Mouse (Mus musculus) lung, embryonic 14.5 days (tissue): ENCODE data around the gene Atxn2. TPM values are rescaled to one million over a fixed set of nuclear protein-coding genes. Genes with fewer than 3 reads are reported as not detected.

Experiments
- ATAC-seq: fragments of 200-750 bp; cut with Nextera tagmentation; 2 replicates; pipeline ENCODE4 v1.8.0; 2017; ENCODE audit warnings: mild to moderate bottlenecking, moderate TSS enrichment, moderate library complexity; ENCODE audit not compliant: insufficient read depth
- DNase-seq: peaks from one replicate; pipeline ENCODE4 v3.0.0-alpha.2; 2015
- H3K27ac ChIP-seq: fragments of 300-500 bp; sonication (generic); 2 replicates; pipeline ENCODE4 v1.5.1; 2014; ENCODE audit warnings: low read depth, mild to moderate bottlenecking, moderate library complexity
- H3K27me3 ChIP-seq: fragments of 300-500 bp; sonication (generic); 2 replicates; pipeline ENCODE4 v1.6.1; 2014; ENCODE audit warnings: low read length, control low read depth; ENCODE audit not compliant: insufficient read depth
- H3K36me3 ChIP-seq: fragments of 300-500 bp; sonication (generic); 2 replicates; pipeline ENCODE4 v1.6.1; 2014; ENCODE audit warnings: control low read depth; ENCODE audit not compliant: insufficient read depth
- H3K4me1 ChIP-seq: fragments of 300-500 bp; sonication (generic); 2 replicates; pipeline ENCODE4 v1.6.1; 2014; ENCODE audit warnings: antibody characterized with exemption, control low read depth; ENCODE audit not compliant: insufficient read depth
- H3K4me2 ChIP-seq: fragments of 300-500 bp; sonication (generic); 2 replicates; pipeline ENCODE4 v1.6.1; 2014; ENCODE audit warnings: mild to moderate bottlenecking
- H3K4me3 ChIP-seq: fragments of 300-500 bp; sonication (generic); 2 replicates; pipeline ENCODE4 v1.5.1; 2014; ENCODE audit warnings: low read depth, low read length
- H3K9ac ChIP-seq: fragments of 300-500 bp; sonication (generic); 2 replicates; pipeline ENCODE4 v1.6.1; 2014
- H3K9me3 ChIP-seq: fragments of 300-500 bp; sonication (generic); 2 replicates; pipeline ENCODE4 v1.6.1; 2016; ENCODE audit warnings: low read depth, low read length, control low read depth
- CTCF ChIP-seq: IDR thresholded peaks from 2 replicates; pipeline ENCODE4 v1.5.1; 2016; ENCODE audit warnings: antibody characterized with exemption, low read depth
- WGBS: fragments of 180-500 bp; shearing (Covaris S2); extraction: QIAGEN DNeasy Blood & Tissue Kit; methylation state at CpG from one replicate; pipeline ENCODE4 v1.1.7; 2014; 5-methylcytosine and 5-hydroxymethylcytosine counted together
- polyA plus RNA-seq: library from polyadenylated mRNA; unstranded; fragments of >200 nt; fragmentation: Nextera tagmentation; extraction: Ambion mirVana; gene quantifications from 2 replicates; pipeline ENCODE4 v1.2.1, GENCODE M21; 2014

The Atxn2 gene
- 79.2 and 83.9 TPM in 2 replicates for polyA plus RNA-seq

- Histone ChIP-seq H3K27ac (peak within 1 kb of the TSS; percentile 94), H3K9ac (peak within 1 kb of the TSS; percentile 96), H3K36me3 (no peaks in the 10 kb centered on the region), H3K27me3 (no peaks in the 10 kb centered on the region), H3K4me2 (peak within 1 kb of the TSS; percentile 68), H3K4me1 (peaks cover 10% of the 10 kb centered on the region), H3K9me3 (no peaks in the 10 kb centered on the region), H3K4me3 (peak within 1 kb of the TSS; percentile 97)
- peak; percentile 89 for DNase-seq
- no peak for TF ChIP-seq CTCF
- 1% methylated on average over 67 of the region's 103 CpGs for WGBS
- peak; percentile 88 for ATAC-seq
Measured at GRCm38 (mm10) chr5:121711174-121711927, at the start of gene Atxn2. Atxn2 (plus strand) TSS chr5:121711337.

GRCm38 (mm10) chr5:121661494-121661893, 49.6 kb upstream of the Atxn2 start:
- H3K27ac ChIP-seq: no peak overlapping the region
- no peak for ATAC-seq
- TF ChIP-seq CTCF: no peak
- 0 out of 2 replicates have a peak, but pooled peaks cover 7% of the 10 kb centered on the region for H3K4me1 ChIP-seq
- peak overlapping the region; percentile 90 for H3K4me2 ChIP-seq
- H3K9ac ChIP-seq: peak overlapping the region; percentile 94
- H3K27me3 ChIP-seq: no peaks in the 10 kb centered on the region
- no peaks in the 10 kb centered on the region for H3K9me3 ChIP-seq
- H3K36me3 ChIP-seq: peaks cover 38% of the 10 kb centered on the region
- WGBS: 83% methylated on average over 5 of the region's 5 CpGs
- DNase-seq: no peak
- peak overlapping the region; percentile 96 for H3K4me3 ChIP-seq

GRCm38 (mm10) chr5:121663456-121663855, 47.7 kb upstream of the Atxn2 start:
- ATAC-seq: no peak
- Histone ChIP-seq H3K27me3 (no peaks in the 10 kb centered on the region), H3K4me1 (0 out of 2 replicates have a peak, but pooled peaks cover 7% of the 10 kb centered on the region), H3K4me2 (no peak overlapping the region), H3K9ac (no peak overlapping the region), H3K36me3 (peaks cover 50% of the 10 kb centered on the region), H3K4me3 (no peak overlapping the region), H3K27ac (no peak overlapping the region), H3K9me3 (no peaks in the 10 kb centered on the region)
- no peak for DNase-seq
- TF ChIP-seq CTCF: no peak
- 78% methylated on average over 8 of the region's 8 CpGs for WGBS

GRCm38 (mm10) chr5:121664078-121664477, 47.1 kb upstream of the Atxn2 start:
- H3K27ac ChIP-seq: no peak overlapping the region
- H3K4me3 ChIP-seq: no peak overlapping the region
- no peak overlapping the region for H3K9ac ChIP-seq
- ATAC-seq: no peak
- H3K27me3 ChIP-seq: no peaks in the 10 kb centered on the region
- H3K4me2 ChIP-seq: no peak overlapping the region
- DNase-seq: no peak
- 0 out of 2 replicates have a peak, but pooled peaks cover 7% of the 10 kb centered on the region for H3K4me1 ChIP-seq
- H3K9me3 ChIP-seq: no peaks in the 10 kb centered on the region
- peaks cover 50% of the 10 kb centered on the region for H3K36me3 ChIP-seq
- WGBS: 86% methylated on average over 6 of the region's 6 CpGs
- TF ChIP-seq CTCF: no peak

GRCm38 (mm10) chr5:121664971-121665370, 46.2 kb upstream of the Atxn2 start:
- Histone ChIP-seq H3K4me1 (0 out of 2 replicates have a peak, but pooled peaks cover 4% of the 10 kb centered on the region), H3K4me2 (no peak overlapping the region), H3K9me3 (no peaks in the 10 kb centered on the region), H3K9ac (no peak overlapping the region), H3K36me3 (peaks cover 51% of the 10 kb centered on the region), H3K27me3 (no peaks in the 10 kb centered on the region), H3K4me3 (no peak overlapping the region), H3K27ac (no peak overlapping the region)
- WGBS: 94% methylated on average over 9 of the region's 9 CpGs
- ATAC-seq (no peak), DNase-seq (no peak)
- TF ChIP-seq CTCF: no peak

- Histone ChIP-seq H3K9ac (no peak overlapping the region), H3K27me3 (no peaks in the 10 kb centered on the region), H3K4me1 (no peaks in the 10 kb centered on the region), H3K27ac (no peak overlapping the region), H3K4me2 (no peak overlapping the region), H3K36me3 (peaks cover 53% of the 10 kb centered on the region), H3K9me3 (no peaks in the 10 kb centered on the region), H3K4me3 (no peak overlapping the region)
- 74% methylated on average over 4 of the region's 4 CpGs for WGBS
- ATAC-seq (no peak), DNase-seq (no peak)
- TF ChIP-seq CTCF: no peak
Measured at GRCm38 (mm10) chr5:121667067-121667466, 44.1 kb upstream of the Atxn2 start.

GRCm38 (mm10) chr5:121668411-121668810, 42.7 kb upstream of the Atxn2 start:
- no peaks in the 10 kb centered on the region for H3K4me1 ChIP-seq
- H3K27me3 ChIP-seq: no peaks in the 10 kb centered on the region
- H3K4me3 ChIP-seq: no peak overlapping the region
- H3K4me2 ChIP-seq: no peak overlapping the region
- H3K27ac ChIP-seq: no peak overlapping the region
- ATAC-seq (no peak), DNase-seq (peak; percentile 11)
- H3K36me3 ChIP-seq: peaks cover 50% of the 10 kb centered on the region
- no peak for TF ChIP-seq CTCF
- no peaks in the 10 kb centered on the region for H3K9me3 ChIP-seq
- 56% methylated on average over 6 of the region's 6 CpGs for WGBS
- no peak overlapping the region for H3K9ac ChIP-seq
